Mouse (Mus musculus) layer of hippocampus, adult 9-10 months (tissue): Measurements from ENCODE around the gene Qprt.
"Not testable (repeated sequence)": the region's sequence is repeated elsewhere in the genome, so short reads cannot be mapped to it uniquely, and the experiment has no call there.

ENCODE experiments used
- DNase-seq: peaks from one replicate; pipeline ENCODE4 v3.0.0; 2022; ENCODE audit warnings: low spot score

The Qprt gene

GRCm38 (mm10) chr7:127096456-127096855, 25.6 kb downstream of the Qprt start:
- no peak for DNase-seq

- no peak for DNase-seq
These were observed 28.1 kb downstream of the Qprt start for GRCm38 (mm10) chr7:127093914-127094313.

GRCm38 (mm10) chr7:127091114-127091896, 30.7 kb downstream of the Qprt start, which contains the start of gene AI467606:
TSS of gene AI467606 (plus strand) at chr7:127091359.
- no peak for DNase-seq

- DNase-seq = no peak
These were observed 31.6 kb downstream of the Qprt start for GRCm38 (mm10) chr7:127090154-127091113.

GRCm38 (mm10) chr7:127088901-127089845, 32.9 kb downstream of the Qprt start:
- no peak for DNase-seq

GRCm38 (mm10) chr7:127088083-127088482, 33.9 kb downstream of the Qprt start:
- no peak for DNase-seq

- DNase-seq = not testable (repeated sequence)
These were observed 34.6 kb downstream of the Qprt start, which contains the start of gene Zg16 for GRCm38 (mm10) chr7:127087278-127088010. TSS of gene Zg16 (minus strand) at chr7:127087328.

- not testable (repeated sequence) for DNase-seq
These were observed 36.3 kb downstream of the Qprt start for GRCm38 (mm10) chr7:127085751-127086150.

- no peak for DNase-seq
These were observed 37.2 kb downstream of the Qprt start for GRCm38 (mm10) chr7:127084794-127085193.

GRCm38 (mm10) chr7:127083689-127084088, 38.3 kb downstream of the Qprt start:
- no peak for DNase-seq

GRCm38 (mm10) chr7:127082995-127083394, 39.0 kb downstream of the Qprt start:
- DNase-seq = no peak

GRCm38 (mm10) chr7:127082271-127082670, 39.8 kb downstream of the Qprt start:
- DNase-seq = no peak

- DNase-seq = no peak
These were observed 42.0 kb downstream of the Qprt start for GRCm38 (mm10) chr7:127080045-127080444.

- no peak for DNase-seq
These were observed 44.3 kb downstream of the Qprt start for GRCm38 (mm10) chr7:127077692-127078091.

- DNase-seq = no peak
These were observed 45.8 kb downstream of the Qprt start for GRCm38 (mm10) chr7:127076188-127076587.

GRCm38 (mm10) chr7:127073221-127073620, 48.8 kb downstream of the Qprt start:
- no peak for DNase-seq

GRCm38 (mm10) chr7:127070871-127071413, 51.1 kb downstream of the Qprt start:
- DNase-seq = no peak

- DNase-seq = no peak
These were observed 55.7 kb downstream of the Qprt start for GRCm38 (mm10) chr7:127066317-127066716.

GRCm38 (mm10) chr7:127065538-127065937, 56.5 kb downstream of the Qprt start:
- DNase-seq = no peak
